Mouse (Mus musculus): ENCODE measurements at regions not wholly inside any gene's neighbourhood (a gene's known extent, or its start where the extent isn't known, plus 50 kb on each side); places are given as distances from the start of the nearest gene placed in this dataset.
A peak's percentile ranks its signal among the peaks of the same experiment; 100 is the strongest.

- 0 out of 2 replicates have a peak, but pooled peaks have one; percentile 16 for ATAC-seq
- peak; percentile 23 for DNase-seq (ENCODE audit: low spot score)
- WGBS: 54% methylated on average over 1 of the region's 1 CpGs
- H3K36me3 ChIP-seq (ENCODE audit: insufficient read depth, low read length): no peaks in the 10 kb centered on the region
- peaks cover 7% of the 10 kb centered on the region; the same call in 1 of the 2 replicates for H3K4me1 ChIP-seq (ENCODE audit: insufficient read depth, low read depth, low read length)
- no peaks in the 10 kb centered on the region for H3K9me3 ChIP-seq (ENCODE audit: low read length)
- no peak overlapping the region for H3K4me2 ChIP-seq (replicated peaks; ENCODE audit: low read depth, low read length)
- H3K27me3 ChIP-seq (replicated peaks; ENCODE audit: insufficient read depth, low read length): no peaks in the 10 kb centered on the region
- H3K4me3 ChIP-seq (ENCODE audit: low read depth, low read length): no peak overlapping the region
- no peak overlapping the region for H3K27ac ChIP-seq (ENCODE audit: low read length)
- no peak for TF ChIP-seq EP300 (IDR thresholded peaks at IDR 0.05)
- no peak for TF ChIP-seq CTCF (IDR thresholded peaks at IDR 0.05)
- no peak overlapping the region for H3K9ac ChIP-seq (replicated peaks; ENCODE audit: low read depth)
Observed at GRCm38 (mm10) chr3:38050366-38050765, 326.1 kb upstream of the Gm5148 start.

- Histone ChIP-seq H3K4me3 (ENCODE audit: low read depth, low read length) (no peak overlapping the region), H3K27ac (ENCODE audit: low read length) (no peak overlapping the region), H3K36me3 (ENCODE audit: insufficient read depth, low read length) (no peaks in the 10 kb centered on the region), H3K27me3 (replicated peaks; ENCODE audit: insufficient read depth, low read length) (no peaks in the 10 kb centered on the region), H3K9ac (replicated peaks; ENCODE audit: low read depth) (no peak overlapping the region), H3K4me2 (replicated peaks; ENCODE audit: low read depth, low read length) (no peak overlapping the region), H3K4me1 (ENCODE audit: insufficient read depth, low read depth, low read length) (peaks cover 7% of the 10 kb centered on the region; the same call in 1 of the 2 replicates), H3K9me3 (ENCODE audit: low read length) (no peaks in the 10 kb centered on the region)
- TF ChIP-seq CTCF (IDR thresholded peaks at IDR 0.05) (no peak), EP300 (IDR thresholded peaks at IDR 0.05) (no peak)
- 39% methylated on average over 2 of the region's 2 CpGs for WGBS
- peak; percentile 32 for DNase-seq (ENCODE audit: low spot score)
- no peak for ATAC-seq
Observed at GRCm38 (mm10) chr3:38049290-38049689, 325.0 kb upstream of the Gm5148 start.

DNA sequence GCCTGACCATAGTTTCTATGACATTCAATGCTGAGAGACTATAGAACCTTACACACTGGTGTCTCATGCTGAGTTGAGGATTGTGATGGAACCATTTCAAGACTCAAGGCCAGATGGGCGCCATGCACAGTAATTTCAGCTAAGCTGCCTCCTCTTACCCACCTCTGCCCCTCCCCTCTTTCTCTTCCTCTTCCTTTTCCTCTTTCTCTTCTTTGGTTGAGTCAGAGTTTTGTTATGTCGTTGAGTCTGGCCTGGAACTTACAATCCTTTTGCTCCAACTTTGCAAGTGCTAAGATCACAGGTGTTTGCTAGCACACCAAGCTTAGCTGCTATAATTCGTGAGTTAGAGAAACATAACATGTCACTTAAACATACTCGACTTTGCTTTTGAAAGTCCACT lies 323.2 kb upstream of the Gm5148 start:
- no peak for TF ChIP-seq CTCF (IDR thresholded peaks at IDR 0.05)
- TF ChIP-seq EP300 (IDR thresholded peaks at IDR 0.05): no peak
- Histone ChIP-seq H3K27ac (ENCODE audit: low read length) (no peak overlapping the region), H3K4me2 (replicated peaks; ENCODE audit: low read depth, low read length) (no peak overlapping the region), H3K4me1 (ENCODE audit: insufficient read depth, low read depth, low read length) (peaks cover 7% of the 10 kb centered on the region; the same call in 1 of the 2 replicates), H3K9me3 (ENCODE audit: low read length) (no peaks in the 10 kb centered on the region), H3K27me3 (replicated peaks; ENCODE audit: insufficient read depth, low read length) (no peaks in the 10 kb centered on the region), H3K36me3 (ENCODE audit: insufficient read depth, low read length) (no peaks in the 10 kb centered on the region), H3K4me3 (ENCODE audit: low read depth, low read length) (no peak overlapping the region), H3K9ac (replicated peaks; ENCODE audit: low read depth) (no peak overlapping the region)
- DNase-seq (ENCODE audit: low spot score) (no peak), ATAC-seq (no peak)
- WGBS: 66% methylated on average over 4 of the region's 4 CpGs

- ATAC-seq: no peak
- no peaks in the 10 kb centered on the region for H3K36me3 ChIP-seq (ENCODE audit: insufficient read depth, low read length)
- no peak overlapping the region for H3K27ac ChIP-seq (ENCODE audit: low read length)
- no peak for TF ChIP-seq EP300 (IDR thresholded peaks at IDR 0.05)
- TF ChIP-seq CTCF (IDR thresholded peaks at IDR 0.05): no peak
- no peak overlapping the region for H3K4me3 ChIP-seq (ENCODE audit: low read depth, low read length)
- no peaks in the 10 kb centered on the region for H3K9me3 ChIP-seq (ENCODE audit: low read length)
- no peaks in the 10 kb centered on the region for H3K27me3 ChIP-seq (replicated peaks; ENCODE audit: insufficient read depth, low read length)
- H3K4me2 ChIP-seq (replicated peaks; ENCODE audit: low read depth, low read length): no peak overlapping the region
- peaks cover 7% of the 10 kb centered on the region; the same call in 1 of the 2 replicates for H3K4me1 ChIP-seq (ENCODE audit: insufficient read depth, low read depth, low read length)
- 67% methylated on average over 4 of the region's 4 CpGs for WGBS
- no peak overlapping the region for H3K9ac ChIP-seq (replicated peaks; ENCODE audit: low read depth)
- no peak for DNase-seq (ENCODE audit: low spot score)
Observed at GRCm38 (mm10) chr3:38046611-38047010, 322.3 kb upstream of the Gm5148 start.

DNA sequence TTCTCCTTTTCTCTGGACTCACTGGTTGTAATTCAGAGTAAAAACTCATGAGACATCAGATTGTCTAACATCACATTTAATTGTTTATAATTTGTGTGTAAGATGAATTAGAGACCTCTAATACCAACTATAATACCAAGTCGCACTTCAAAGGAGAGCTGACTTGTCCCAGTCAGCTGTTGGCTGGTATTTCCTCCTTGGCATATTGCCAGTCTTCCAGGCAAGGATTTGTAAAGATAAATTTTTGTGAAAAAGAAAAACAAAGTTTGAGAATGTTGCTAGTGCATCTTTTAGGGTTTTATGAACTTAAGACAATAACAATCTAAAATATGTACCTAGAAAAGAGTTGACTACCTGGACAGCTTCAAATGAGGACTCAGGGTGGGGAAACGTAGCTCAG lies 321.7 kb upstream of the Gm5148 start:
- no peak for ATAC-seq
- Histone ChIP-seq H3K4me3 (ENCODE audit: low read depth, low read length) (no peak overlapping the region), H3K36me3 (ENCODE audit: insufficient read depth, low read length) (no peaks in the 10 kb centered on the region), H3K27ac (ENCODE audit: low read length) (no peak overlapping the region), H3K9ac (replicated peaks; ENCODE audit: low read depth) (no peak overlapping the region), H3K9me3 (ENCODE audit: low read length) (no peaks in the 10 kb centered on the region), H3K4me2 (replicated peaks; ENCODE audit: low read depth, low read length) (no peak overlapping the region), H3K4me1 (ENCODE audit: insufficient read depth, low read depth, low read length) (peaks cover 7% of the 10 kb centered on the region; the same call in 1 of the 2 replicates), H3K27me3 (replicated peaks; ENCODE audit: insufficient read depth, low read length) (no peaks in the 10 kb centered on the region)
- TF ChIP-seq EP300 (IDR thresholded peaks at IDR 0.05) (no peak), CTCF (IDR thresholded peaks at IDR 0.05) (no peak)
- WGBS: 56% methylated on average over 2 of the region's 2 CpGs
- peak; percentile 13 for DNase-seq (ENCODE audit: low spot score)

DNA sequence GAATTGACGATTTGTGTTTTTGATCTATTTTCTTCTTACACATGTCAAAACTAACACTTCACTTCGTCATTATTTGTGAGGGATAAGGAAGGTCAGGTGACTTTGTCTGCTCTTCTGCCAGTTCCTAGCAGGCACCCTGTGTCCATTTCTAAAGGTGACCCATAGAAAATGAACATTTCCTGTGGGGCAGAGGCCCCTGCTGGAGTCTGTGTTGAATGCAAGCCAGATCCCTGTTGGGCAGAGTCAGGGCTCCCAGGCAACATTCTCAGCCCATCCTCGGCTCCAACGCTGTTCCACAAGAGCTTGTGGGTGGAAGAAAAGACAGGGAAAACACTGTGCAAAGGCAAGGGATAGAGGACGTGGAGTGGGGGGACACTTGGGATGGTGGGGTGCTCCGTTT lies 321.2 kb upstream of the Gm5148 start:
- H3K9ac ChIP-seq (replicated peaks; ENCODE audit: low read depth): no peak overlapping the region

GRCm38 (mm10) chr3:38044338-38044737 lies 320.0 kb upstream of the Gm5148 start:
- Histone ChIP-seq H3K27me3 (replicated peaks; ENCODE audit: insufficient read depth, low read length) (no peaks in the 10 kb centered on the region), H3K4me1 (ENCODE audit: insufficient read depth, low read depth, low read length) (peaks cover 3% of the 10 kb centered on the region; the same call in 1 of the 2 replicates), H3K9me3 (ENCODE audit: low read length) (no peaks in the 10 kb centered on the region), H3K4me2 (replicated peaks; ENCODE audit: low read depth, low read length) (no peak overlapping the region), H3K27ac (ENCODE audit: low read length) (no peak overlapping the region), H3K4me3 (ENCODE audit: low read depth, low read length) (no peak overlapping the region), H3K9ac (replicated peaks; ENCODE audit: low read depth) (no peak overlapping the region), H3K36me3 (ENCODE audit: insufficient read depth, low read length) (no peaks in the 10 kb centered on the region)
- TF ChIP-seq EP300 (IDR thresholded peaks at IDR 0.05) (no peak), CTCF (IDR thresholded peaks at IDR 0.05) (no peak)
- WGBS: 76% methylated on average over 7 of the region's 7 CpGs
- ATAC-seq: no peak
- DNase-seq (ENCODE audit: low spot score): no peak

More for the DNA sequence above, 321.2 kb upstream of the Gm5148 start:
- Histone ChIP-seq H3K27ac (ENCODE audit: low read length) (no peak overlapping the region), H3K9me3 (ENCODE audit: low read length) (no peaks in the 10 kb centered on the region), H3K27me3 (replicated peaks; ENCODE audit: insufficient read depth, low read length) (no peaks in the 10 kb centered on the region), H3K4me1 (ENCODE audit: insufficient read depth, low read depth, low read length) (peaks cover 7% of the 10 kb centered on the region; the same call in 1 of the 2 replicates), H3K36me3 (ENCODE audit: insufficient read depth, low read length) (no peaks in the 10 kb centered on the region), H3K4me2 (replicated peaks; ENCODE audit: low read depth, low read length) (no peak overlapping the region), H3K4me3 (ENCODE audit: low read depth, low read length) (no peak overlapping the region)
- TF ChIP-seq CTCF (IDR thresholded peaks at IDR 0.05) (peak; percentile 60), EP300 (IDR thresholded peaks at IDR 0.05) (no peak)
- DNase-seq (ENCODE audit: low spot score) (peak; percentile 12), ATAC-seq (no peak)
- 40% methylated on average over 6 of the region's 6 CpGs for WGBS
